Mouse (Mus musculus) embryonic facial prominence, embryonic 11.5 days (tissue): ENCODE results near the gene Xylt1. TPM values are rescaled to one million over a fixed set of nuclear protein-coding genes. Genes with fewer than 3 reads are reported as not detected.

Experiments
- ATAC-seq: fragments of 200-750 bp; cut with Nextera tagmentation; replicated peaks from 2 replicates; pipeline ENCODE4 v1.8.0; 2017; ENCODE audit warnings: low read depth; ENCODE audit not compliant: insufficient number of reproducible peaks, low FRiP score, low TSS enrichment
- DNase-seq: peaks from one replicate; pipeline ENCODE4 v3.0.0-alpha.2; 2015; ENCODE audit warnings: low spot score
- H3K27ac ChIP-seq: fragments of 300-500 bp; sonication (generic); replicated peaks from 2 replicates; pipeline ENCODE4 v1.5.1; 2014; ENCODE audit warnings: mild to moderate bottlenecking, low read depth, low read length, control low read depth
- H3K27me3 ChIP-seq: fragments of 300-500 bp; sonication (generic); 2 replicates; pipeline ENCODE4 v1.6.1; 2014; ENCODE audit warnings: mild to moderate bottlenecking, low read length, moderate library complexity, mixed read lengths; ENCODE audit not compliant: control insufficient read depth, insufficient read depth
- H3K36me3 ChIP-seq: fragments of 300-500 bp; sonication (generic); replicated peaks from 2 replicates; pipeline ENCODE4 v1.6.1; 2014; ENCODE audit warnings: low read depth, mild to moderate bottlenecking, low read length, moderate library complexity, mixed read lengths; ENCODE audit not compliant: control insufficient read depth, insufficient read depth
- H3K4me1 ChIP-seq: fragments of 300-500 bp; sonication (generic); 2 replicates; pipeline ENCODE4 v1.6.1; 2014; ENCODE audit warnings: low read length, mixed read lengths; ENCODE audit not compliant: control insufficient read depth, insufficient read depth
- H3K4me2 ChIP-seq: fragments of 300-500 bp; sonication (generic); 2 replicates; pipeline ENCODE4 v1.6.1; 2014; ENCODE audit warnings: low read depth, mild to moderate bottlenecking, control low read depth, low read length, moderate library complexity
- H3K4me3 ChIP-seq: fragments of 300-500 bp; sonication (generic); 2 replicates; pipeline ENCODE4 v1.5.1; 2014; ENCODE audit warnings: low read depth, low read length, control low read depth
- H3K9ac ChIP-seq: fragments of 300-500 bp; sonication (generic); replicated peaks from 2 replicates; pipeline ENCODE4 v1.6.1; 2014; ENCODE audit warnings: mild to moderate bottlenecking, control low read depth, low read length
- H3K9me3 ChIP-seq: fragments of 300-500 bp; sonication (generic); replicated peaks from 2 replicates; pipeline ENCODE4 v1.6.1; 2016; ENCODE audit warnings: mild to moderate bottlenecking, low read length, inconsistent platforms, mixed read lengths; ENCODE audit not compliant: control insufficient read depth
- WGBS: fragments of 180-500 bp; shearing (Covaris S2); extraction: QIAGEN DNeasy Blood & Tissue Kit; methylation state at CpG from one replicate; pipeline ENCODE4 v1.1.7; 2014; 5-methylcytosine and 5-hydroxymethylcytosine counted together
- polyA plus RNA-seq: library from polyadenylated mRNA; unstranded; fragments of >200 nt; fragmentation: Nextera tagmentation; extraction: Ambion mirVana; gene quantifications from 2 replicates; pipeline ENCODE4 v1.2.1, GENCODE M21; 2014

The Xylt1 gene
- polyA plus RNA-seq, 1 experiment from 2014 or later = 1.4 TPM

GRCm38 (mm10) chr7:117521369-117521768 lies 140.6 kb downstream of the Xylt1 start:
- no peak overlapping the region for H3K27ac ChIP-seq
- DNase-seq (no peak), ATAC-seq (no peak)
- no peaks in the 10 kb centered on the region for H3K9me3 ChIP-seq
- H3K36me3 ChIP-seq = no peaks in the 10 kb centered on the region
- H3K9ac ChIP-seq = no peak overlapping the region
- H3K4me2 ChIP-seq = no peak overlapping the region
- no peaks in the 10 kb centered on the region for H3K4me1 ChIP-seq
- no peak overlapping the region for H3K4me3 ChIP-seq
- H3K27me3 ChIP-seq = no peaks in the 10 kb centered on the region

DNA sequence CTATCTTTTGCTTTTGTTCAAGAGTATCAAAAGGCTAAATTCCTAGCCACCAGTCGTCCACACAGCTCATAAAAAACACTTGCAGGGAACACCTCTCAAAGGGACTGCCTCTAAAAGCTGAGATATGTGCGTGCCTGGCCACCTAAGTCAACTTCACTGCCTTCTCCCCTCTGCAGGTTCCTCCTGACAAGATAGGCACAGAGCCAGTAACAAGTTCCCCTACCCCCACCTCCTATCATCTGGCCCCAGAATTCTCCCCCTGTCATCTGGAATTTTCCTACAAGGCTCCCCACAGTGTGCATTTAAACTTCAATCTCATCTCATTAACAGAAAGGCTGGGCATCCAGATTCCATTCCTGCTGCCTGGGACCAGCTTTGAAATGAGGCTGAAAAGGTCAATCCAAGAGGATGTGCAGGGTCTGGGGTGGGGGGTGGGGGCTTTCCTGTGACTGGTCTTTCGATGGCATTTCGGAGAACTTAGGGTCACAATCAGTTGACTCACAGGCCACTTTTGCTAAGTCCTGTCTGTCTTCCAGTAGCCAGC lies 141.4 kb downstream of the Xylt1 start:
- H3K9me3 ChIP-seq = no peaks in the 10 kb centered on the region
- H3K9ac ChIP-seq = no peak overlapping the region
- no peaks in the 10 kb centered on the region for H3K27me3 ChIP-seq
- no peak overlapping the region for H3K27ac ChIP-seq
- no peak overlapping the region for H3K4me2 ChIP-seq
- no peaks in the 10 kb centered on the region for H3K36me3 ChIP-seq
- H3K4me3 ChIP-seq = no peak overlapping the region
- ATAC-seq (no peak), DNase-seq (no peak)
- WGBS = 39% methylated on average over 4 of the region's 4 CpGs
- H3K4me1 ChIP-seq = no peaks in the 10 kb centered on the region

DNA sequence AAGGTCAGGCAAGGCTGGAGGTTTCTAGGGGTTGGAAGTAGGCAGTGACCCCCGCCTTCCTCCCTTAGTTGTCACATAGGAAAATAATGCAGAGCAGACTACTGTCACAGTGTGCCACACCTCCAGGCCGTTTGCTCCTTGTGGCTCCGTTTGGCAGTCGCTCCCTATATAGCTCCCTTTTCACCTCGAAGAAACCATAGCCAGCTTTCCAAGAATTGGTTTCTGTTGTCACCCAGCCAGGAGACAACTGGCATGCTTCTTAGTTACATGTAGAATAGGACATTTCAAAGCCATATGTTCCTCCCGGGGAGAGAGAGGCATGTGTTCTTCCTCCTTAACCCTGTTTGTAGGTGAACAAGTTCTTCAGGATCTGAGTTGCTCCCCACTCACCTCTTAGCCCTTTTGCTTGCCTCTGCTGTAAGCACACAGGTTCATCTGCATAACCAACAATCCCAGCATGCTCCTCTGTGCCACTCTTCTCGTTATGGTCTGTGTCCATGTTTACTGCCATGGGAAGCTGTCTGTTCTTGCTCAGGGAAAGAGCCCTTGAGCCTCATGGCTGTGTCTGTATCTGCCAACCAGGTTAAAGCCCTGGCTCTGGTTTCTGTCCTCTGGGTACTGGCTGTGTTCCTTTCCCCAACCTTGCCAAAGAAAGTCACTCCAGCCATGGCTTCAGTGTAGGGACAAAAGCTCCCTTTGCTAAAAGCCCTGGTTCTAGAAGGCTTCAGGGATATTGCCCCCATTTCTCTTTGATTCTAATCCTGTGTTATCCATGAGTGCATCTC lies 143.8 kb downstream of the Xylt1 start:
- no peak for DNase-seq

DNA sequence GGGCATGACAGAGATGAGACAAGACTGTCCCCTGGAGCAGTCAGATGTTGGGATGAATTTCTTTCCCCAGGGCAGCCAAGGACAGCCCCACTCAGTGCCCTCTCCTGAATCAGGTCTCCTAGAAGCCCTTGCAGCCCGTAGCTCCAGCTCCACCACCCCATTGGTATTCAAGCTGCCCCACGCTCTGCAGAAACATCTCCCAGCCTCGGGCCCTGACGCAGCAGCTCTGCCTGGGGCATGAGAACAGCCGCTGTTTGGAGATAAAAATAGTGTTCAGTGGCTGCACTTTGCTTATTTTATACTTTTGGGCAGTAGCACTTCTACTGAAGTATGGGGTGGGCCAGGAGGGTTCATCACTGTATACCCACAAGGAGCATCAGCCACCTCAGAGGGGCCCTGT lies 144.9 kb downstream of the Xylt1 start:
- Histone ChIP-seq H3K36me3 (no peaks in the 10 kb centered on the region), H3K27me3 (no peaks in the 10 kb centered on the region), H3K9ac (no peak overlapping the region), H3K4me1 (no peaks in the 10 kb centered on the region), H3K27ac (no peak overlapping the region), H3K4me3 (no peak overlapping the region), H3K9me3 (no peaks in the 10 kb centered on the region), H3K4me2 (no peak overlapping the region)
- WGBS = 86% methylated on average over 5 of the region's 5 CpGs
- no peak for DNase-seq
- no peak for ATAC-seq

More for the DNA sequence above, 143.8 kb downstream of the Xylt1 start:
- WGBS = 56% methylated on average over 7 of the region's 7 CpGs
- Histone ChIP-seq H3K4me1 (no peaks in the 10 kb centered on the region), H3K27ac (no peak overlapping the region), H3K27me3 (no peaks in the 10 kb centered on the region), H3K9ac (no peak overlapping the region), H3K4me2 (no peak overlapping the region), H3K4me3 (no peak overlapping the region), H3K9me3 (no peaks in the 10 kb centered on the region), H3K36me3 (no peaks in the 10 kb centered on the region)
- ATAC-seq = no peak

GRCm38 (mm10) chr7:117526570-117526969 lies 145.8 kb downstream of the Xylt1 start:
- Histone ChIP-seq H3K9me3 (no peaks in the 10 kb centered on the region), H3K4me3 (no peak overlapping the region), H3K9ac (no peak overlapping the region), H3K4me1 (no peaks in the 10 kb centered on the region), H3K36me3 (no peaks in the 10 kb centered on the region), H3K4me2 (no peak overlapping the region), H3K27ac (no peak overlapping the region), H3K27me3 (no peaks in the 10 kb centered on the region)
- DNase-seq = no peak
- no peak for ATAC-seq
- WGBS = 89% methylated on average over 3 of the region's 3 CpGs

GRCm38 (mm10) chr7:117529787-117530655 lies 149.2 kb downstream of the Xylt1 start:
- Histone ChIP-seq H3K4me3 (no peak overlapping the region), H3K36me3 (no peaks in the 10 kb centered on the region), H3K27me3 (no peaks in the 10 kb centered on the region), H3K9me3 (no peaks in the 10 kb centered on the region), H3K9ac (no peak overlapping the region), H3K4me1 (no peaks in the 10 kb centered on the region), H3K27ac (no peak overlapping the region), H3K4me2 (no peak overlapping the region)
- DNase-seq (no peak), ATAC-seq (no peak)
- 80% methylated on average over 12 of the region's 12 CpGs for WGBS

- no peak overlapping the region for H3K4me2 ChIP-seq
Observed at GRCm38 (mm10) chr7:117532651-117533050, 151.9 kb downstream of the Xylt1 start.

DNA sequence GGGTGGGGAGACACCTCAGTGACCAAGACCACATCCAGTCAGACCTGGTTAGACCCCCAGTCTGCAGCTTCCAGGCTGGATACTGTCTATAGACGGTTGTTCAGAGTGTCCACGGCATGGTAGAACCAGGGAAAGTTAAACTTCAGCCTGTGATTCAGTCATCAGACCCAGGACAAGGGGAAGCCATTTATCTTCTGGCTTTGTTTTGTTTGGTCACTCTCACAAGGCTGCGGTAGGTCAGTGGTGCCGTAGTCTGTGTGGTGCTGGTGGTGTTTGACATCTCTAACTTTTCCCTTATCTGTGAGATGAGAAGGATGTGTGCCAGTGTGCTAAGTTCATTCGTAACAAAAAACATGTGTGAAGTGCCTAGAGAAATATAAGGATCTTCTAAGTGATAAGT lies 152.4 kb downstream of the Xylt1 start:
- Histone ChIP-seq H3K4me1 (no peaks in the 10 kb centered on the region), H3K9ac (no peak overlapping the region), H3K36me3 (no peaks in the 10 kb centered on the region), H3K27ac (no peak overlapping the region), H3K4me2 (no peak overlapping the region), H3K27me3 (no peaks in the 10 kb centered on the region), H3K4me3 (no peak overlapping the region), H3K9me3 (no peaks in the 10 kb centered on the region)
- ATAC-seq (no peak), DNase-seq (no peak)
- 82% methylated on average over 5 of the region's 5 CpGs for WGBS

More at GRCm38 (mm10) chr7:117532651-117533050, 151.9 kb downstream of the Xylt1 start:
- no peak overlapping the region for H3K4me3 ChIP-seq
- H3K4me1 ChIP-seq = no peaks in the 10 kb centered on the region
- H3K27me3 ChIP-seq = no peaks in the 10 kb centered on the region
- H3K9me3 ChIP-seq = no peaks in the 10 kb centered on the region
- H3K36me3 ChIP-seq = no peaks in the 10 kb centered on the region
- no peak overlapping the region for H3K9ac ChIP-seq
- ATAC-seq (no peak), DNase-seq (no peak)
- no peak overlapping the region for H3K27ac ChIP-seq
- WGBS = 46% methylated on average over 3 of the region's 3 CpGs
